In genomic region chr5:43661498-43661897, GRCm38 (mm10) we compare ENCODE assay signal across 8 mouse cellular contexts. TPM values are rescaled to one million over a fixed set of nuclear protein-coding genes. Genes with fewer than 3 reads are reported as not detected.
DNase-seq lines count a peak whose midpoint lies in the region; ATAC-seq and TF ChIP-seq lines count a peak whose summit lies in the region.
"Had no signal": no experiment of that assay in that cellular context is flagged by ENCODE, and none has a peak within 500 bp of the region (broad histone marks: within the 10 kb centered on the region; RNA-seq: fewer than 3 reads in every experiment).

No protein-coding gene starts in this region.

- peak overlapping the region; percentile 74; the same call in 1 of the 2 replicates for H3K4me3 ChIP-seq in layer of hippocampus, adult 2 months
- no peak overlapping the region for H3K4me3 ChIP-seq in forebrain, embryonic 14.5 days (ENCODE audit: low read depth, low read length)
- H3K4me3 ChIP-seq in intestine, embryonic 15.5 days (replicated peaks) = no peak overlapping the region
- H3K4me3 ChIP-seq in olfactory bulb, adult 2 months (ENCODE audit: insufficient read depth, low read depth, low read length) = no peak overlapping the region

- ATAC-seq in forebrain, embryonic 14.5 days = no peak
- ATAC-seq in intestine, embryonic 15.5 days = no peak

- no peaks in the 10 kb centered on the region for H3K36me3 ChIP-seq in forebrain, embryonic 14.5 days (ENCODE audit: control insufficient read depth, insufficient read depth, low read length)
- H3K36me3 ChIP-seq in intestine, embryonic 15.5 days = no peaks in the 10 kb centered on the region

- H3K27ac ChIP-seq in layer of hippocampus, adult 2 months = peak overlapping the region; percentile 90
- H3K27ac ChIP-seq in forebrain, embryonic 14.5 days (ENCODE audit: low read depth, low read length) = no peak overlapping the region
- H3K27ac ChIP-seq in intestine, embryonic 15.5 days = peak overlapping the region; percentile 92; the same call in 1 of the 2 replicates
- peak overlapping the region; percentile 68 for H3K27ac ChIP-seq in olfactory bulb, adult 2 months (ENCODE audit: insufficient read depth, low read depth, low read length)

- TF ChIP-seq POLR2A in olfactory bulb, adult 2 months (IDR thresholded peaks at IDR 0.05; ENCODE audit: insufficient read depth, low read depth, low read length) = no peak

- no peak overlapping the region for H3K9ac ChIP-seq in forebrain, embryonic 14.5 days (ENCODE audit: low read length)
- H3K9ac ChIP-seq in intestine, embryonic 15.5 days = no peak overlapping the region

- DNase-seq in layer of hippocampus, adult 2 months (ENCODE audit: low spot score in 2 of 2) = no peak
- DNase-seq in layer of hippocampus, adult 9-10 months (ENCODE audit: low spot score) = no peak
- no peak for DNase-seq in forebrain, embryonic 14.5 days (ENCODE audit: low spot score)
- DNase-seq in thymus, postnatal 10 days (ENCODE audit: low spot score in 2 of 2) = no peak
- DNase-seq in ovary, postnatal 10 days (ENCODE audit: low spot score) = no peak
- DNase-seq: liver had no signal

- TF ChIP-seq CTCF in layer of hippocampus, adult 2 months (conservative IDR thresholded peaks at IDR 0.05) = no peak
- TF ChIP-seq CTCF in olfactory bulb, adult 2 months (IDR thresholded peaks at IDR 0.05; ENCODE audit: insufficient read depth, low read depth, low read length) = no peak

- no peaks in the 10 kb centered on the region for H3K27me3 ChIP-seq in forebrain, embryonic 14.5 days (replicated peaks; ENCODE audit: control insufficient read depth, insufficient read depth, low read length)
- no peaks in the 10 kb centered on the region for H3K27me3 ChIP-seq in intestine, embryonic 15.5 days (replicated peaks)

- H3K4me2 ChIP-seq in forebrain, embryonic 14.5 days (ENCODE audit: low read length) = peak overlapping the region; percentile 56; the same call in 1 of the 2 replicates
- H3K4me2 ChIP-seq in intestine, embryonic 15.5 days (replicated peaks) = no peak overlapping the region

- H3K4me1 ChIP-seq in forebrain, embryonic 14.5 days (ENCODE audit: control insufficient read depth, insufficient read depth, low read length) = peaks cover 20% of the 10 kb centered on the region
- H3K4me1 ChIP-seq in intestine, embryonic 15.5 days (replicated peaks) = peaks cover 16% of the 10 kb centered on the region
- peaks cover 12% of the 10 kb centered on the region for H3K4me1 ChIP-seq in olfactory bulb, adult 2 months (ENCODE audit: control insufficient read depth, insufficient read depth, low read length)

- 86% methylated on average over 3 of the region's 3 CpGs for WGBS in forebrain, embryonic 14.5 days
- WGBS in intestine, embryonic 15.5 days = 93% methylated on average over 3 of the region's 3 CpGs
- 87% methylated on average over 3 of the region's 3 CpGs for WGBS in olfactory bulb, adult 2 months

- no peaks in the 10 kb centered on the region for H3K9me3 ChIP-seq in forebrain, embryonic 14.5 days (replicated peaks; ENCODE audit: control insufficient read depth, low read length)
- no peaks in the 10 kb centered on the region for H3K9me3 ChIP-seq in intestine, embryonic 15.5 days

RNA-seq across cellular contexts. Expression of gene Cc2d2a, which starts 0.6 kb away (rescaled TPM):
- total RNA-seq in layer of hippocampus, adult 2 months (2021) = 10 to 100 TPM; 18.2 to 21.0 TPM
- 5.8 and 7.7 TPM in 2 replicates for polyA plus RNA-seq in forebrain, embryonic 14.5 days (2014; fragmentation: Nextera tagmentation; extraction: Ambion mirVana)
- polyA plus RNA-seq in intestine, embryonic 15.5 days (2015; fragmentation: Nextera tagmentation; extraction: Ambion mirVana) = 8.9 and 9.8 TPM in 2 replicates
- polyA plus RNA-seq in olfactory bulb, adult 2 months (2012; ENCODE audit: insufficient read depth, insufficient read length, low replicate concordance, missing spikeins) = not detected in 2 replicates
